Mouse (Mus musculus) brain, adult 2 months (tissue): ENCODE results near the gene Hira.
A peak's percentile ranks its signal among the peaks of the same experiment; 100 is the strongest.
"Not testable (repeated sequence)": the region's sequence is repeated elsewhere in the genome, so short reads cannot be mapped to it uniquely, and the experiment has no call there.

Source experiments
- DNase-seq: peaks from one replicate; pipeline ENCODE4 v3.0.0; 2011; ENCODE audit warnings: low read depth, low spot score

Hira gene

DNA sequence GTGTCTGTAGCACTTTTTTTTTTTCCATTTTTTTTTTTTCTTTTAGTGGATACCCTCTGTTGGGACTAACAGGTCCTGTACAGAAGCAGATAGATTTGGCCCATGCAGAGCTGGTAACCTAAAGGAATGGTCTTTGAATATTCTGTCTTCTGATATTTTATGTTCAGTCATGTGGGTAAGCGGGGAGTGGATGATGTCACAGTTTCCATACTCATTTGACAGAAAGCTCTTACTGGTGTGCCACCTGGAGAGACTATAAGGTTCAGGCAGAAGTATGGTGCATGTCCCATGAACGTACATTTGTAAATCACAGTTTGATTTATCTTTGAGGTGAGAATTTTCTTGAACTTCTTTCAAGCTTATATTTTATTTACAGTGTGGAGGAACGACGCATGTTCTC is 39.2 kb downstream of the Hira start:
- DNase-seq, result no peak

DNA sequence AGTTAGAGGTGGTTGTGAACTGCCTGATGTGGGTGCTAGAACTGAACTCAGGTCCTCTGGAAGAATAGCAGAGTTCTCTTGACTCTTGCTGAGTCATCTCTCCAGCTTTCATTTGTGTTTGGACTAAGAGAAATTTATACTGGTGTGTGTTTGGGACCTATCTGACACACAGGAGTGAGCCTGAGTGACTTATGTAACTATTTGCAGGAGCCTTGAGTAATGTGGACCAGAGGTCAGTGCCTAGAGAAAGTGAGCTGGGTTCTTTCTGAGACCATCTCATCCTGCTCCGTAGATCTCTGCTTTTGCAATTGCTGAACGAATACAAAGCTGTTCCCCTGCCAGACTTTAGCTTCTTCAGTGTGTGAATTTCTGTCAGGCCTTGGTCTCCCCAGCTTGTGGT is 44.9 kb downstream of the Hira start:
- DNase-seq, result no peak

DNA sequence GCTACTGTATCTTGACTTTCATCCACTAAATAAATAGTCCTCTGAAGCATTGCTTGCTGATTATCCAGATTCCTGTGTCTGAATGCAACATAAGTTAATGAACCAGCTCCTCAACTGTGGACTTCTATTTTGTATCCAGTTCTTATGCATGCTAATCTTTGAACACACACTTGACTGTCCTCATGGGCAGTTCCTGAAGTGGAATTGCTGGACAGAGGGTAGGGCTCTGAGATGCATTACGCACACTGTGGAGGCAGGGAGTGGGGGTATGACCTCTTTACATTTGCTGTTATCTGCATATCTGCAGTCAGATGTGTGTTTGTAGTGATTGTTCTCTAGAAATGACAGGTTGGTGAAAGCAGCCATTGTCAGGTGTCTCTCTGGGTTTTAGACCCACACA is 51.1 kb downstream of the Hira start:
- DNase-seq, result no peak

DNA sequence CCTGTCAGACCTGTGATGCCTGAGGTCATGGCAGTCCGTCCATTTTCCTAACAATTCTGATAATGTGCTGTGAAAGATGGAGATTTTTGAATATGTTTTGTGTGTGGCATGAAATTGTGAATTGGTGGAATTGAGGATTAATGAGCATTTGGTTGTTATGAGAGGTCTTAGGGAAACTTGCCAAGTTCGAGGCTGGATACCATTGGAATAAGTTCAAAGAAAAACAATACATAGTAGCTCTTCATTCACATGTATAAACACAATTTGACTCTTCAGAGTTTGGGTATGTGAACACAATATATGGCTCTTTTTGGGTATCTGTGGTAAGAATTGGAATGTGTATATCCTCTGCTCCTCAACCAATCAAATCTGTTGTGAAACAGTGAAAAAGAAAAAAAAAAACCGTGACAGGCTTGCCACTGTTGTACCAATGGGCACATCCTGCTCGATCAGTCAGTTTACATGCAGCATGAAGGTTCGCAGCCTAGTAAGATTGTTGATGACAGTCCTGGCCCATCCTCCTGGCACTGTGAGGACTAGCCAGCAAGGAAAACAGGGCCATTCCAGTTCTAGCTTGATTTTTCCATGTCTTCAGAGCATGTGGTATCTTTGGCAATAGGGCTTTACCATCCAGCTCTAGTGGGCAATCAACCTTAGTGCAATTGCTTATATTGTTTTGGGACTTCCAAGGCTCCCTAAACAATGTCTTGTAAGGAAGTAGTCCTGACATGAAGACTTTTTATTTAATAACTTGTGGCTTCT is 61.7 kb downstream of the Hira start:
- no peak for DNase-seq

DNA sequence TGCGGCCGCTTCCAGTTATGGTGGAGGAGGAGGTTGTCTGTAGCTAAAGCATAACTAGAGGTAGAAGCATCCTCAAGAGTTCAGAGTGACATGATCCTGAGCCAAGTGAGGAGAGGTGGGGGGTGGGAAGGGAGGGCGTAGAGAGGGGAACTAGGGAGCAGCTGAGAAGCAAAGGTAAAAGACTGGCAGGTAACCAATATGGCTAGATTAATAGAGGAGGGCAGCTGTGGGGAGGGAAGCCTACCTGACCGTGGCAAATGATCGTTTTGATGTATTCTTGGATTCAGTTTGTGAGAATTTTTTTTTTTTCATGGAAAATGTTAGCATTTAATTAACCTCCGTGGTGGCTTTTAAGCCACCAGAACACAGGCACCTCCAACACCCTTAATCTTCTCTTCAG is 67.1 kb downstream of the Hira start:
- no peak for DNase-seq

DNA sequence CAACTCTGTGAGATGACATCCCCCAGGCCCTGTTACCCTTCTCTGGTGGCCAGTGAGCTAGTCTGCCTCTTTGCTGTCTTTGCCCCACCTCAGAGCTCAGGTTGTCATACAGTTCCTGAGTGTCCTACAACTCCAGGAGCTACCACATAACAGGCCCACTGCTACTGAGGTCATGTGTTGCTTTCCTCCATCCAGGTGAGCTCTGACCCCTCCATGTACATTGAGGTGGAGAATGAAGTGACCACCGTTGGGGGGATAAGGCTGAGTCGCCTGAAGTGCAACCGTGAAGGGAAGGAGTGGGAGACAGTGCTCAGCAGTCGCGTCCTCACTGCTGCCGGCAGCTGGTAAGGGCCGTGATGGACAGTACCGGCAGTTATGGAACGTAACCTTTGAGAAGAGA is 72.1 kb downstream of the Hira start:
- DNase-seq, result no peak

DNA sequence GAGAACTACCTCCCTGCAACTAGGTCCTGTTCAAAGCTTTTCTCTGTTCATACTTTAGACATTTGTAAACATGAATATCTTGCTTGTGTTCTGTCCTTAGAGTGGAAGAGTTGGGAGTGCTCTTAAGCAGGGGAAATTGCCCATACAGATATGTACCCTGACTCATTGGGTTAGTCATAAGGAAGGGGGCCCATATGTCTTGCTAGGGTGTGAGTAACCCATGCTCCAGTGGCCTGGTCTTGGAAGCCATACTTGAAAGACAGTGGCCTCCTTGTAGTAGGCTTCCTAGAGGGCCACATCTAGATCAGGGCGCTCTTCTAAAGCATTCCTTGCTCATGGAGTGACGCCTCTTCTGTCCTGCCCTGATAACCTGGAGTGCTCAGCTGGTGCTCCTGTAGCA is 73.5 kb downstream of the Hira start:
- DNase-seq, result no peak

DNA sequence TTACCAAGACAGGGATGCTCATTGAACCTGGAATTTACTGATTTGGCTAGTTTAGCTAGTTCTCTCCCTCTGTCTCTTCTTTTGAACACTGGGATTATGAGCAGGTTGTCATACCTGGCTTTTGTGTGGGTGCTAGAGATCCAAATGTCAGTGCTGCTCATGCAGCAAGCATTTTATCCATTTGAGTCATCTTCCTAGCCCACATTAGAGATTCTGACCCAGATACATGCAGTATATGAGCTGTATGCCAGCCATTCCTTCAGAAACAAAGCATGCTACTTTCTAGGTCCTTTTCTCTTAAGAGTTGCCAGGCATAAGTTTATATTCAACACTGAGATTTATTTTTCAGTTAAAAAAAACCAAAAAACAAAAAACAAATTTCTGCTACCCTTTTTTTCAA is 76.0 kb downstream of the Hira start:
- peak; percentile 64 for DNase-seq

DNA sequence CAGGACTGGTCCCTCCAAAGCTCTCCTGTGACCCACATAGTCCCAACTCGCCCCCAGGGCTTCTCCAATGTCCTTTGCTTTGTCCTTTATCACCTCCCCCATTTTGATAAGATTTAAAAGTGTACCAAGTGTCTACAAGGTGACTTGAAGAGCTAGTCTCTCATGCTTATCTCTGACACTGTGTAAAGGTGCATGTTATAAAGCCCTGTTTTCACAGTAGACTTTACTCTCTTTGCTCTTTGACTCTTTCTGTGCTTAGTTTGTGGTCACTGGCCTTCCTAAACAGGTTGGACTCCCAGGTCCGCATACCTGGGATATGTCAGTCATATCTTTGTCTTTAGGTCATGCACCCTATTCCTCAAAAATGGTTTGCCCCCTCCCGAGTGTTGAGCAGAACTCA is 78.2 kb downstream of the Hira start:
- no peak for DNase-seq

DNA sequence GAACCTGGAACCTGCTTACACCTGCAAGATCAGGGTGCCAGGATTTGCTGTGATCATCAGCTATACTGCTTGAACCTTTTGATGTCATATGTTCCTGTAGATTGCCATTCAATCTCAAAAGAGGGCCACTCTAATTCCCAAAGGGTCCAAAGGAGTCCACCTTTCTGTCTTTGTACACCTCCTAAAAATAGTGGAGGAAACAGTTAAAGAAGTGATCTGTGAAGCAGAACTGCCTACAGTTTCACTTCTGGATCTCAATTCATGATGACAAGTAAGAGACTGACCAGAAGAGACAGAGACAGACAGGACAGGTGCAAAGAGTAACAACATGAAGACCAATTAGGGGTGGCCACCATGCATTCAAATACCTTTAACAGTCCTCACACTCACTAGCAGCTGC is 86.6 kb downstream of the Hira start:
- DNase-seq, result no peak

DNA sequence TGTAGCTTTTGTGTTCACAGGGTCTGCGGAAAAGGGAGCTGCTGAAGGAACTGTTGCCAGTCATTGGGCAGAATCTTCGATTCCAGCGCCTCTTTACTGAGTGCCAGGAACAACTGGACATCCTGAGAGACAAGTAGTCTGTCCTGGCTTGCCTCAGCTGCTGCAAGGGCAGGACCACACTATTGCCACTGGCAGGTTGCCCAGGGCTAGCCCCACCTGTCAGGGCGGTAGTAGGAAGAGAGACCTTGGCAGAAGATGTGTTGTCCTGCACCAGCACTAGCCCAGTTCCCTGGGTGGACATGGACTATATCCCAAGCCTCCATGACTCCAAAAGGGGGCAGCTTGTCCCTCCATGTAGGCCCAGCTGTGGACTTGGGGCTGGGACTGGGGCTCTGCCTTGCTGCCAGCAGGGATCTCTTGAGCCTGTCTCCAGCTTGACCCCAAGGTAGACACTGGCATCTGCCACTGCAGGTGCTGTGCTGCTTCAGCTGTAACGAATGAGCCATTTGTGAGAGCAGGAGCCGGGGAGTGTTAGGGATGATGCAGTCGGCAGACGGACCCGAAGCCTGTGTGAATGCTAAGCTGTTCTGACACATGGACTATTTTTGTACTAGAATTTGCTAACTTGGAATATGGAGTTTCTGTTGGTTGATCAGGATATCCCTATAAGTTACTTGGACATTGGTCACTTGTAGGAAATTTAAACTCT is 92.7 kb downstream of the Hira start:
- peak; percentile 55 for DNase-seq

DNA sequence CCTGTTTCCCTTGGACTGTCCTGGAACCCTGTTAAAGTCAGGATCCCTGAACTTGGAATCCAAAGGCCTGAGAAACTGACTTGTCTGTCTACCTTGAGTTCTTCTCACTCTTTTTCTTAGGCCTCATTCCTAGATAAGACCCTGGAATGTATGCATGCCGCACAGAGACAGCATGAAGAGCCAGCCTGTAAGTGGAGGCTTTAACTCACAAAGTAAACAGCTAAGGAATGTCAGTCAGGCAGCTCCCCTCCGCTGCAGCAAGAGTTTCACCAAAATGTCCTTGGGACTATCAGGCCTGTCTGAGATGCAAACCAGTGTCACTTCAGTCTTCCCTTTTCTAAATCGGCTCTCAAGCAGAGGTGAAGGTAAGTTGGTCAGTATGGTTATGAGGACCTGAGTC is 94.0 kb downstream of the Hira start:
- no peak for DNase-seq

DNA sequence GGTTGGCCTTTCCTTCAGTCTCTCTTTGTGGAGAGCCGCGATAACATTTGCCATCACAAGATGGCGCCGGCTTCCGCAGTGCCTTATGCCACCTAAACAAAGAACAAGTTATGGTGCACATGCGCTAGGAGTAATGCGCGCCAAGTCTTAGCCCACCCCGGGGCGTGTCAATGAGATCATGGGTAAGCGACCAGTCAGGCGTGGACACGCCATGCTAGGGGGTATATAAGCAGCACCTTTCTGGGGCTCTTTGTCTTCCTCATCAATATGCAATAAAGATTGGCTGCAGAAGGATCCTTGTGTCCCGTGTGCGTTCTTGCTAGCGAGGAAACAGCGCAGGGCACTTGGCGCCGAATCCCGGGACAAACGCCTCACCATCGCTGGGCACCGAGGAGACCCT is 98.8 kb downstream of the Hira start:
- not testable (repeated sequence) for DNase-seq

DNA sequence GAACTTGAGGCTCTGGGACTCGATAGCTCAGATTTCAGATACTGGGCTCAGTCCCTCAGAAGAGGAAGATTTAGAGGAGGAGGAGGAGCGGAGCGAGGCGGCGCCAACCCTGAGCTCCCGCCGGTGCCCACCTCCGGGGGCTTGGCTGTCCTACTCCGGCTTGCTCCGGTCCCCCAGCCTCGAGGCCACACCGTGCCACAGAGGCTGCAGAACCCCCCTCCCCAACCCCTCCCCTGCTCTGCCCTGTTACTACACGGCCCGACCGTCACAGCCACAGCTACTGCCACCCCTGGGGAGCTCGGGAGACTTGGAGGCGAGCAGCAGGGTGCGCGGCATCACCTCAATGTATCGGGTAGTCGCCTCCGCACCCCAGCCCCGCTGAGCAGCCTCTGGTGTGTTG is 99.5 kb downstream of the Hira start:
- DNase-seq, result no peak

DNA sequence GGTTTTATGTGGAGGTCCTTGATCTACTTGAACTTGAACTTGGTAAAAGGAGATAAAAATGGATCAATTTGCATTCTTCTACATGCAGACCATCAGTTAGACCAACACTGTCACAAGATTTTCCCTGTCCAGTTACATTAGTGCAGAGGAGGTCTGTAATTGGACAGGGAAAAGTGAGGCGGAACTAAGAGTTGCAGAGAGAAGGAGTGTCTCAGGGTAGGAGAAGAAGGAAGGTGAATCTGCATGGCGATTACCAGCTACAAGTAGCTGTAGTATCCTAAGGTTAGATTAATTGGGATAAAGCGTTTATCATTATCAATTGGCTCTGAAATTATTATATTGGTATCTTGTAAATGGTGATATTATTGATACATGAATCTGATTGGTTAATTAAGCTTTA is 109.5 kb downstream of the Hira start:
- no peak for DNase-seq

DNA sequence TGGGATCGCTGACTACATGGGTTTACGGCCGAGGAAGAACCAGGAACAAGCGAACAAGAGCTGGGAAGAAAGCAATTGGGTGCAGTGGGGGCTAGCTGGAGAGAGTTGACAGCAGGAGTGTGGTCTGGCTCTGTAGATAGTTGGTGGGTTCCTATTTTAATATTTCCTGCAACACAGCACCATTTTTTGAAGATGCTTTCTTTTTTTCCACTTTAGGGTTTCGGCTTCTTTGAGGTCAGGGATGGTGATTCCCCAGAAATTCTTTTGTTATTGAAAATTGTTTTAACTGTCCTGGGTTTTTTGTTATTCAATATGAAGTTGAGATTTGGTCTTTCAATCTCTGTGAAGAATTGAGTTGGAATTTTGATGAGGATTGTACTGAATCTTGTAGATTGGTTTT is 110.0 kb downstream of the Hira start:
- DNase-seq, result no peak

DNA sequence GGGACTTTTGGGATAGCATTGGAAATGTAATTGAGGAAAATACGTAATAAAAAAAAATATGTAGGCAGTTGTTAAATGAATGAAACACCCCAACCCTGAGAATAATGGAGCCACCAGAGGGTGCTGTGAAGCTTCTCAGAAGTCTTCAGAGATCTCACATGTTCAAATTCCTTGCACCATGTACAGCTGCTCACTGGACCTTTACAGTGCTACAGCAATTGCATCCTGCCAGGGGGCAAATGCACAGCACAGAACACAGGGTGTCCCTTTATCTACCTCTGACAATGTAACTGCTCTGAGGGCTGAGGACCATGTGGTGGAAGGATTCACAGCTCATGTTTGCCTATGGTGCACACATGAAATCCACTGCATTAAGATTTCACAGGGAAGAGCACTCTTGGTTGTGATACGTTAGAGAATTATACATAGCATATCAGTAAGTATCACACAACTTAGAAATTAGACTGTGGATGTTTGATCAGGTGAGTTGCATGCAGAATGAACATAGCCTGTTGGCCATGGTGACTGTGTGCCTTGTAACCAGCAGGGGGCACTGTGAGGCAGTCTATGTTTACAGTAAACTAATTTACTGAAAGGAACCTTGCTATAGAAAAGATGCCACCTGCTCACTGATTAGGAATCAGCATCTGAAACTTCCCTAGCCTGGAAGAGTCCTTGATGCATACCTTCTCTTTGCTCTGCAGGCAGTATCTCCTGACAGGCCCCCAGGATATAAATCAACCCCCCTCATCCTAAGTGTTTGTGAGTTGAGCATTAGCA is 126.0 kb downstream of the Hira start:
- peak; percentile 1 for DNase-seq

DNA sequence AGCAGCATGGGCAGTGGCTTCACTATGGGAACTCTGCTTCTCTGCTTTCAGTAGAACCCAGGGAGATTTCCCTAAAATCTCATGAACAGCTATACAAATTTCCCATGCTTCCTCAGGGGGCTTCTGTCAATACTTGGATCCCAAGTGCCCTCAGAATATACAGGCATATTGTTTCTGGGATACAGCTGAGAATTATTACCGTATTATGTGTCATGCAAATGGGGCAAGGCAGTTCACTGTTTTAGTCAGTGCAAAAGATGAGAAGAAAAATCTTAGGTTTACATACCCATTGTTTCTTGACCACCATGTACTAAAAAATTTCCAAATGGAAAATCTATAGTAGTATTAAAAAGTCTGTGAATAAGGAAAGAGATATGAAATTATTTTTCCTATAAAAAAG is 126.9 kb downstream of the Hira start:
- DNase-seq, result no peak

DNA sequence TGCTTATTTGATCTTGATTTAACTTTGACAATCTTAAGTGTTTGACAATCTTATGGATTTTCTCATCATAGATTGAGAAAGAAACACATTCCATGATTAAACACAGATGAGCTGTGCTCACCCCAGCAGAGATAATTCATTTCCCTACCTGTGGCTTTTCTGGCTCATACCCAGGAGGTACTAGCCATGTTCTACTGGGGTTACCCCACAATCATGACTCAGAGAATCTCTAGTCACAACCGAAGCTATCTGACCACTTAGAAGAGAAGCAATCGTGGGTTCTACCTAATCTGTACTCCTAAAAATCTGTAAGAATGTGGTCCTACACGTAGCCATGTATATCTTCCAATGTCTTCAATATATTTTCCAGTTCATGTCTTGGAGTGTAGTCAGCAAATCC is 128.5 kb downstream of the Hira start:
- DNase-seq, result no peak

DNA sequence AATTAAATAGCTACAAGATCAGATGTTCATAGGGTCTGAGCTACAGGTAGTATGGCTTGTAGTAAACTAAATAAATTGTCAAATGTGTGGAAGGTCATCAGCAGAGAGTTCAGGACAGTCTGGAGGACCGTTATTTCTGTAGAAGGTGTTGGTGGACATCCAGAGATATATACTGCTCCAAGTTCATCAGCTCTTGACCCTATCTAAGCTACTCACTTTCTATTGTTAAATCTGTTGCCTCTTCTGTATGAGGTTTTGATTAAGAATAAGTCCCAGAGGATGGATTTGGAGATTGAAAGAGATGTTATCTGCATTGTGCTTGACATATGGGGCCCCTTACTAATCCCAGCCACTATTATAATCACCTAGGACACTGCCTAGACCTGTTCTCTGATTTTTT is 129.9 kb downstream of the Hira start:
- DNase-seq, result no peak

DNA sequence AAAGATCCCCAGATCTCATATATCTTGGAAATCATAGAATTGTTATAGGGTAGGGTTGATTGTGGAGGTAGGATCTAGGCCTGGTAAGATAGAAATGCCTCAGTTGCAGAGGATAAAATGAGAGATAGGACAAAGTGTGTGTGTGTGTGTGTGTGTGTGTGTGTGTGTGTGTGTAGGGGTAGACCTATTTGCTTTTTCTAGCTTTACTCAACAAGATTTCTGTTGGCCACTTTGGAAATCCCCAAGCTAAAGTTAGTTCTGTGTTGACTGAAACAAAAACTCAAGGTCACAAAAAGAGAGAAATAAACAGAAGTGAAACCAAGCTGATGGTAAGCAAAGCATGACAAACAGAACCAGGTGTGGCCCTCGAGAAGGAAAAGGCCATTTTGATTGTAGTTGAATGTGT is 130.4 kb downstream of the Hira start:
- not testable (repeated sequence) for DNase-seq

DNA sequence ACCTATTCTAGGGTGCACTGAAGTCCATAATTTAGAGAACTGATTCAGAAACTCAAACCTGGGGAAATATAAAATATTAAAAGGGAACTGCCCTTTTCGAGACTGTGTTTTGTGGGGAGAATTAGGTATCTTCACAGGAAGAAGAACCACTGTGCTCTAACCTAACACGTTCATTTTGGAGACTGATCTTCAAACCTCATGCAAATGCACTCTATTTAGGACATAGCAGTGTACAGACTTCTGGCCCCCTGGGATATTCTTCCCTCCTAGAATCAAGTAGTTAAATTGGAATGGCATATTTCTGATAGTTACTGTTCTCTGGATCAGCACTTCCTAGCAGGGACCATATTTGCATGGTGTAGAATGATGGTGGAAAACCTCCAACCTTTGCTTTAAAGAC is 133.9 kb downstream of the Hira start:
- no peak for DNase-seq

DNA sequence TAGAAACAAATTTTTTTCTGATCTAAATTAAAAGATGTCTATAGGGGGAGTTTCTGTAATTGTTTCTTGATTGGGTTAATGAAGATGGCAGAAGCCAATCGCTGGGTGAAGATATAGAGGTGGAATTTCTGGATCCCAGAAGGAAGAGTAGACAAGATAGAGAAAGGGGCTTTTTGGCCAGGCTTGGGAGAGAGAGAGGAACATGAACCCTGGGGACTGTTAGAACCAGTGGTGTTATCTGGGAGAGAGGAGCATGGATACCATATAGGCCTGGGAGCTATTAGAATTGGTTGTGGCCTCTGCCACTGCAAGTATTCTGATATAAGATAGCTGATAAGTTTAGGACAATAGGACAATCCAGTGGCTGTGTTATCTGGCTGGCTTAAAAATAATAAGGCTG is 136.7 kb downstream of the Hira start:
- no peak for DNase-seq
